Mouse (Mus musculus) effector memory CD4-positive, alpha-beta T cell, adult 7 months (primary cell): ENCODE data around the gene Cldn12. TPM values are rescaled to one million over a fixed set of nuclear protein-coding genes. Genes with fewer than 3 reads are reported as not detected.

ENCODE experiments used
- polyA plus RNA-seq: library from polyadenylated mRNA; unstranded; fragments of 100-300 nt; shearing (Covaris generic); gene quantifications from one replicate; pipeline ENCODE4 v1.2.1, GENCODE M21; 2017

Cldn12 gene
- 2.5 TPM for polyA plus RNA-seq

DNA sequence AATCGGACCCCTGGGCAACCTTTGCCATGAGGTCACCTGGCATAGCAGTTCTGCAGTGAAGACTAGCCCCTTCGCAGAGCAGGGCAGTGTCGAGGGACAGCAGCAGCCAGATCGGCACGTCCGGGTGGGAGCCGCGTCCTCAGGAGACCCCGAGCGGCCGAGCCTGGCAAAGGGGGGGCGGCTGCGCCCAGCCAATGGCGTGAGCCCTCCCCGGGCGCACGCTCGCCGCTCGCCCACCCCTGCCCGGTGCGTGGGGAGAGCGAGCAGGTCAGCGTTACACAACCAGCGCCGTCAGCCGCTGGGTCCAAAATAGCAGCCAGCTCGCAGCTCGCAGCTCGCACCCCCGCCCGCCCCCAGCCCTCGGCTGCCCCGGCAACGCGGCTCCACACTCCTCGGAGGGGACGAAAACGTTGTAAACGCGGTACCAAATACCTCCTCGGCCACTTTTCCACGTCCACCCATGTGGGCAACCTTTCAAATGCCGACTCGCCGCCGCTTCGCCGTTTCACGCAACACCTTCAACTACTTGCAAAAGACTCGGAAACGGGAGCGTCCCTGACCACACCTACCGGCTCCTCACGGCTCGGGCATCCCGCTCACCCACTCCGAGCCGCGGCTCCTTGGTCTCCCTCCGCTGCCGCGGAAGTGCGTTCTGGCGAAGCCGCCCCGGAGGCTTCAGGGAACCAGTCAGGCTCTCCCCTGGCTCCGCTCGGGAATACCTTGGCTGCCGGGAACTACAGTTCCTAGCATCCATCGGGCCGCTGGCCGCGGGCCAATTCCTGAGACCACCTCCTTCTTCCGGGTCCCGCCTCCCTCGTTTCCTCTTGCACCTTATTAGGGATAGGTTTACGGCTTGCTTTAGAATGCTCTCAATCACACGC lies at the start of gene Cldn12:
Gene Cldn12 (minus strand): TSS at position 763 of the 881 bp plus-strand sequence.

DNA sequence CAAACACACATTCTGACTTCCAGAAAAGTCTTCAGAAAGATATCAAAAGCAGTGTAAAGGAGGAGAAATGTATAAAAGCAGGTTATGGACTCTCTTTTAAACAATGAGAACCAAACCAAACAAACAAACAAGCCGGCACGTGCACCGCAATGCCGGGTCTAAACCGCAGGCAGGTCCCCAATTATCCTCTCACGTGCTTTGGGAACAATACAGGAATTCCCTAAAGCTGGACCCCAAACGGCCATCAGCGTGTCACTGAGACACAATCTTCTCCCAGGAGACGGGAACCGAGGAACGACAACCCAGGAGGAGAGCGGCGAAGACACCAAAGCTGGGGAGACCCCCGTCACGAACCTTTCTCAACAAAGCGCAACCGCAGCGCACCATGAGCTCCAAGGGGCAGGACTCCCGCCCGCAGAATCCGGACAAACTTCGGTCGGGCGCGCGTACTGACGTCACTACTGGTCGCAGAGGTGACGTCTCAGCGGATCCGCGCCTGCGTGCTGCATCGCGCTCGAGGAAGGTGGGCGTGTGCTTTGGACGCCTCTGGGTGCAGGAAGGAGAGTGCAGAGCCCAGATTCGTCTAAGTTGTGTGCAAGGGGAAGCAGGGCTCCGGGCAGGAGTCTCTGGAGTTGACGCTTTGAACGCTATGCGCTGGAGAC lies 44.5 kb upstream of the Cldn12 start, which contains the start of gene Gtpbp10:
Gene Gtpbp10 (minus strand): TSS at position 460 of the 662 bp plus-strand sequence.

DNA sequence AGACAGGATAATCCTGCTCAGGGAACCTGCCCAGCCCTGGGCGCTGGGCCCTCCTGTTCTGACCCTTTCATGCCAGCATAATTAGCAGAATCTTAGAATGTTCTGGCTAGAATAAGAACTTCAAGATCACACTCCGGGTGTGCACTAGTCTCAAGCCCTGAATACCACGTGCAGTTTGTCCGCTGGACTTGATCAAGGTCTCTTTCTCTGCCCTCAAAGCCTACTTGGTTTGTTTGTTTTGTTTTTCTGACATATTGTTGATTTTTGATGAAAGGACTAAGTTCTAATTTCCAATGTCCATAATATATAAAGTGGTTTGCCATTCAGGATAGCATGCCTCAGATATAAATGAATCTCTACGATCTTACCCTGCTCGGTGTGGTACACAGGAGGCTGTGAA lies 35.7 kb downstream of the Cldn12 start, which contains the start of gene 1700015F17Rik:
Gene 1700015F17Rik (minus strand): TSS at position 101 of the 400 bp plus-strand sequence.

Other genes with a start within 250 kb of the Cldn12 start
- gene Cdk14, start 94.6 kb downstream of the Cldn12 start, polyA plus RNA-seq: 0.49 TPM
- gene 1700015F17Rik, start 35.8 kb downstream of the Cldn12 start, polyA plus RNA-seq: not detected
- 12.0 TPM for gene Gtpbp10, start 44.6 kb upstream of the Cldn12 start, polyA plus RNA-seq
- not detected for gene Gm8773, start 58.8 kb upstream of the Cldn12 start, polyA plus RNA-seq
- not detected for gene Cfap69, start 149.3 kb upstream of the Cldn12 start, polyA plus RNA-seq
- gene Steap2, start 179.6 kb upstream of the Cldn12 start, polyA plus RNA-seq: 0.37 TPM
- 0.41 TPM for gene Steap1, start 234.4 kb upstream of the Cldn12 start, polyA plus RNA-seq